In the genomic region with DNA sequence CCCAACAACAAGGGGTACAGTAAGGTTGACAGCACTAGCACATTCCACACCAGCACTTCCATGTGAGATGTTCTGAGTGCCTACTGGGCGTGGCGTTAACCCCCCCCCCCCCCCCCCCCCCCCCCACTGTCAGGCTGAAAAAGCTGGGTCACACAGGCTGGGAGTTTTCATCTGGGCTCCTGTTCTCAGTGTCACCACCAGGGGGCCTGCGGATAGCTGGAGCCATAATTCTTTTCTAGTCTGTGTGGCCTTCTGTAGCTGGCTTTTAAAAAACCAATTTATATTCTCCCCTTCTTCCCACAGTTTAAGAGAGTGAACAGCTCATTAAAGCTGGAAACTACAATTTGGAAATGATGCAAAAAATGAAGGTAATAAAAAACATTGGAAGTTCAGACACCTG, we compare ENCODE assay signal across 8 mouse cellular contexts.
A peak's percentile ranks its signal among the peaks of the same experiment; 100 is the strongest.
DNase-seq lines count a peak whose midpoint lies in the region; ATAC-seq and TF ChIP-seq lines count a peak whose summit lies in the region.

No protein-coding gene starts in this region.

- no peaks in the 10 kb centered on the region for H3K4me1 ChIP-seq in liver, embryonic 11.5 days (replicated peaks; ENCODE audit: control insufficient read depth, insufficient read depth, low read length)
- peaks cover 4% of the 10 kb centered on the region; the same call in 1 of the 2 replicates for H3K4me1 ChIP-seq in limb, embryonic 14.5 days (ENCODE audit: control insufficient read depth, insufficient read depth, low read length)

- no peak overlapping the region for H3K4me2 ChIP-seq in liver, embryonic 11.5 days
- no peak overlapping the region for H3K4me2 ChIP-seq in limb, embryonic 14.5 days (replicated peaks; ENCODE audit: low read depth, low read length, severe bottlenecking)

- no peaks in the 10 kb centered on the region for H3K36me3 ChIP-seq in liver, embryonic 11.5 days (ENCODE audit: control insufficient read depth, insufficient read depth, low read length)
- H3K36me3 ChIP-seq in limb, embryonic 14.5 days (ENCODE audit: control insufficient read depth, insufficient read depth, low read length): peaks cover 9% of the 10 kb centered on the region

- DNase-seq in liver (peak; percentile 14), R1 (ENCODE audit: low read depth, low spot score) (peak; percentile 65)
- no peak for DNase-seq in liver, embryonic 11.5 days (ENCODE audit: low spot score)
- peak; percentile 22 for DNase-seq in cerebellum, adult 11 months
- peak; percentile 36 to 52 for DNase-seq in frontal cortex, postnatal 36 days (ENCODE audit: low spot score in 2 of 2)
- peak; percentile 33 for DNase-seq in limb, embryonic 14.5 days (ENCODE audit: low spot score)
- peak; percentile 55 to 67 for DNase-seq in right cerebral cortex, adult 2 months (ENCODE audit: low spot score in 2 of 2)
- DNase-seq in T-cell, adult 2 months (ENCODE audit: low spot score): no peak

- H3K4me3 ChIP-seq in liver, embryonic 11.5 days (ENCODE audit: low read depth, low read length): no peak overlapping the region
- H3K4me3 ChIP-seq in limb, embryonic 14.5 days (replicated peaks; ENCODE audit: low read length): no peak overlapping the region

- no peak overlapping the region for H3K9ac ChIP-seq in liver, embryonic 11.5 days (ENCODE audit: low read depth, low read length)
- no peak overlapping the region for H3K9ac ChIP-seq in limb, embryonic 14.5 days (ENCODE audit: low read depth, low read length, severe bottlenecking)

- H3K9me3 ChIP-seq in liver, embryonic 11.5 days (ENCODE audit: control insufficient read depth, low read length): no peaks in the 10 kb centered on the region
- no peaks in the 10 kb centered on the region for H3K9me3 ChIP-seq in limb, embryonic 14.5 days (ENCODE audit: control insufficient read depth, low read length)

- TF ChIP-seq POLR2A in limb, embryonic 14.5 days (IDR thresholded peaks at IDR 0.05; ENCODE audit: borderline replicate concordance, extremely low read depth, insufficient read depth, insufficient read length): no peak

- H3K27me3 ChIP-seq in liver, embryonic 11.5 days (replicated peaks; ENCODE audit: control insufficient read depth, insufficient read depth, low read length): no peaks in the 10 kb centered on the region
- no peaks in the 10 kb centered on the region for H3K27me3 ChIP-seq in limb, embryonic 14.5 days (ENCODE audit: control insufficient read depth, insufficient read depth, low read length)

- no peak for ATAC-seq in liver, embryonic 11.5 days (replicated peaks; ENCODE audit: low FRiP score)
- no peak for ATAC-seq in limb, embryonic 14.5 days (ENCODE audit: low FRiP score, low read depth)

- WGBS in liver, embryonic 11.5 days: 18% methylated on average over 3 of the region's 3 CpGs
- WGBS in limb, embryonic 14.5 days: 14% methylated on average over 3 of the region's 3 CpGs

- no peak overlapping the region for H3K27ac ChIP-seq in liver, embryonic 11.5 days (ENCODE audit: low read depth, low read length)
- H3K27ac ChIP-seq in limb, embryonic 14.5 days (replicated peaks; ENCODE audit: low read depth, low read length): no peak overlapping the region

Comparison
In these comparisons a context has a peak if more than half of its experiments do, and no peak if none do; other contexts are left out.
1. DNase-seq: peak in liver (single experiment), R1 (single experiment), cerebellum, adult 11 months (single experiment), frontal cortex, postnatal 36 days (2 of 2), limb, embryonic 14.5 days (single experiment) and right cerebral cortex, adult 2 months (2 of 2); none in liver, embryonic 11.5 days (single experiment) and T-cell, adult 2 months (single experiment).